Mouse (Mus musculus): ENCODE results near the gene Ldhc. TPM values are rescaled to one million over a fixed set of nuclear protein-coding genes. Genes with fewer than 3 reads are reported as not detected.
"Not testable (repeated sequence)": the region's sequence is repeated elsewhere in the genome, so short reads cannot be mapped to it uniquely, and the experiment has no call there.

The Ldhc gene
- polyA plus RNA-seq, 1 experiment, result 0.42 TPM

GRCm38 (mm10) chr7:46871988-46872387 lies 11.0 kb downstream of the Ldhc start:
- Histone ChIP-seq H3K27ac (ENCODE audit: insufficient read depth, low read depth, low read length) (no peak overlapping the region), H3K4me3 (ENCODE audit: insufficient read depth, low read depth, low read length) (no peak overlapping the region), H3K27me3 (replicated peaks; ENCODE audit: control insufficient read depth, insufficient read depth, low read length) (no peaks in the 10 kb centered on the region), H3K4me1 (ENCODE audit: control insufficient read depth, insufficient read depth, low read length) (no peaks in the 10 kb centered on the region), H3K36me3 (ENCODE audit: control insufficient read depth, insufficient read depth, low read length) (no peaks in the 10 kb centered on the region)
- WGBS, result 65% methylated on average over 4 of the region's 4 CpGs
- DNase-seq, result no peak
- TF ChIP-seq CTCF (conservative IDR thresholded peaks at IDR 0.05; ENCODE audit: insufficient read depth, insufficient read length, low read depth, low read length) (no peak), POLR2A (IDR thresholded peaks at IDR 0.05; ENCODE audit: low read depth, low read length) (no peak)

GRCm38 (mm10) chr7:46876841-46877240 lies 15.8 kb downstream of the Ldhc start:
- Histone ChIP-seq H3K4me1 (ENCODE audit: control insufficient read depth, insufficient read depth, low read length) (no peaks in the 10 kb centered on the region), H3K4me3 (ENCODE audit: insufficient read depth, low read depth, low read length) (no peak overlapping the region), H3K27ac (ENCODE audit: insufficient read depth, low read depth, low read length) (no peak overlapping the region), H3K36me3 (ENCODE audit: control insufficient read depth, insufficient read depth, low read length) (no peaks in the 10 kb centered on the region), H3K27me3 (replicated peaks; ENCODE audit: control insufficient read depth, insufficient read depth, low read length) (no peaks in the 10 kb centered on the region)
- no peak for DNase-seq
- no peak for TF ChIP-seq CTCF (conservative IDR thresholded peaks at IDR 0.05; ENCODE audit: insufficient read depth, insufficient read length, low read depth, low read length)
- no peak for TF ChIP-seq POLR2A (IDR thresholded peaks at IDR 0.05; ENCODE audit: low read depth, low read length)
- 68% methylated on average over 4 of the region's 4 CpGs for WGBS

GRCm38 (mm10) chr7:46877255-46877654 lies 16.3 kb downstream of the Ldhc start:
- Histone ChIP-seq H3K4me1 (ENCODE audit: control insufficient read depth, insufficient read depth, low read length) (no peaks in the 10 kb centered on the region), H3K27ac (ENCODE audit: insufficient read depth, low read depth, low read length) (no peak overlapping the region), H3K27me3 (replicated peaks; ENCODE audit: control insufficient read depth, insufficient read depth, low read length) (no peaks in the 10 kb centered on the region), H3K4me3 (ENCODE audit: insufficient read depth, low read depth, low read length) (no peak overlapping the region), H3K36me3 (ENCODE audit: control insufficient read depth, insufficient read depth, low read length) (no peaks in the 10 kb centered on the region)
- TF ChIP-seq POLR2A (IDR thresholded peaks at IDR 0.05; ENCODE audit: low read depth, low read length) (no peak), CTCF (conservative IDR thresholded peaks at IDR 0.05; ENCODE audit: insufficient read depth, insufficient read length, low read depth, low read length) (no peak)
- DNase-seq, result no peak
- 78% methylated on average over 6 of the region's 6 CpGs for WGBS

GRCm38 (mm10) chr7:46879851-46880250 lies 18.8 kb downstream of the Ldhc start:
- Histone ChIP-seq H3K4me1 (ENCODE audit: control insufficient read depth, insufficient read depth, low read length) (no peaks in the 10 kb centered on the region), H3K27ac (ENCODE audit: insufficient read depth, low read depth, low read length) (no peak overlapping the region), H3K27me3 (replicated peaks; ENCODE audit: control insufficient read depth, insufficient read depth, low read length) (no peaks in the 10 kb centered on the region), H3K36me3 (ENCODE audit: control insufficient read depth, insufficient read depth, low read length) (no peaks in the 10 kb centered on the region), H3K4me3 (ENCODE audit: insufficient read depth, low read depth, low read length) (no peak overlapping the region)
- WGBS, result 93% methylated on average over 5 of the region's 5 CpGs
- TF ChIP-seq CTCF (conservative IDR thresholded peaks at IDR 0.05; ENCODE audit: insufficient read depth, insufficient read length, low read depth, low read length) (no peak), POLR2A (IDR thresholded peaks at IDR 0.05; ENCODE audit: low read depth, low read length) (no peak)
- peak; percentile 10 for DNase-seq

- Histone ChIP-seq H3K27ac (ENCODE audit: insufficient read depth, low read depth, low read length) (no peak overlapping the region), H3K4me1 (ENCODE audit: control insufficient read depth, insufficient read depth, low read length) (no peaks in the 10 kb centered on the region), H3K36me3 (ENCODE audit: control insufficient read depth, insufficient read depth, low read length) (no peaks in the 10 kb centered on the region), H3K4me3 (ENCODE audit: insufficient read depth, low read depth, low read length) (no peak overlapping the region), H3K27me3 (replicated peaks; ENCODE audit: control insufficient read depth, insufficient read depth, low read length) (no peaks in the 10 kb centered on the region)
- TF ChIP-seq POLR2A (IDR thresholded peaks at IDR 0.05; ENCODE audit: low read depth, low read length) (no peak), CTCF (conservative IDR thresholded peaks at IDR 0.05; ENCODE audit: insufficient read depth, insufficient read length, low read depth, low read length) (no peak)
- no peak for DNase-seq
- 74% methylated on average over 2 of the region's 2 CpGs for WGBS
Measured at GRCm38 (mm10) chr7:46880992-46881391, 20.0 kb downstream of the Ldhc start.

- WGBS, result 72% methylated on average over 8 of the region's 8 CpGs
- not testable (repeated sequence) for H3K4me1 ChIP-seq (ENCODE audit: control insufficient read depth, insufficient read depth, low read length); H3K27me3 ChIP-seq (replicated peaks; ENCODE audit: control insufficient read depth, insufficient read depth, low read length); H3K36me3 ChIP-seq (ENCODE audit: control insufficient read depth, insufficient read depth, low read length); H3K27ac ChIP-seq (ENCODE audit: insufficient read depth, low read depth, low read length); H3K4me3 ChIP-seq (ENCODE audit: insufficient read depth, low read depth, low read length); DNase-seq
Measured at GRCm38 (mm10) chr7:46881941-46882340, 20.9 kb downstream of the Ldhc start.

GRCm38 (mm10) chr7:46883304-46883703 lies 22.3 kb downstream of the Ldhc start:
- Histone ChIP-seq H3K27me3 (replicated peaks; ENCODE audit: control insufficient read depth, insufficient read depth, low read length) (no peaks in the 10 kb centered on the region), H3K4me3 (ENCODE audit: insufficient read depth, low read depth, low read length) (no peak overlapping the region), H3K4me1 (ENCODE audit: control insufficient read depth, insufficient read depth, low read length) (no peaks in the 10 kb centered on the region), H3K27ac (ENCODE audit: insufficient read depth, low read depth, low read length) (no peak overlapping the region), H3K36me3 (ENCODE audit: control insufficient read depth, insufficient read depth, low read length) (no peaks in the 10 kb centered on the region; the same call in 1 of the 2 replicates)
- no peak for TF ChIP-seq POLR2A (IDR thresholded peaks at IDR 0.05; ENCODE audit: low read depth, low read length)
- TF ChIP-seq CTCF (conservative IDR thresholded peaks at IDR 0.05; ENCODE audit: insufficient read depth, insufficient read length, low read depth, low read length), result no peak
- DNase-seq, result no peak
- WGBS, result 87% methylated on average over 3 of the region's 3 CpGs

GRCm38 (mm10) chr7:46895511-46895910 lies 34.5 kb downstream of the Ldhc start:
- Histone ChIP-seq H3K36me3 (ENCODE audit: control insufficient read depth, insufficient read depth, low read length) (peaks cover 2% of the 10 kb centered on the region; the same call in 1 of the 2 replicates), H3K4me1 (ENCODE audit: control insufficient read depth, insufficient read depth, low read length) (no peaks in the 10 kb centered on the region), H3K27me3 (replicated peaks; ENCODE audit: control insufficient read depth, insufficient read depth, low read length) (no peaks in the 10 kb centered on the region), H3K4me3 (ENCODE audit: insufficient read depth, low read depth, low read length) (no peak overlapping the region), H3K27ac (ENCODE audit: insufficient read depth, low read depth, low read length) (no peak overlapping the region)
- 80% methylated on average over 3 of the region's 3 CpGs for WGBS
- no peak for DNase-seq
- TF ChIP-seq CTCF (conservative IDR thresholded peaks at IDR 0.05; ENCODE audit: insufficient read depth, insufficient read length, low read depth, low read length) (no peak), POLR2A (IDR thresholded peaks at IDR 0.05; ENCODE audit: low read depth, low read length) (no peak)
